Mouse (Mus musculus): Measurements from ENCODE around the gene Lman2. TPM values are rescaled to one million over a fixed set of nuclear protein-coding genes. Genes with fewer than 3 reads are reported as not detected.

The Lman2 gene
- polyA plus RNA-seq, 1 experiment from 2014 or later: 57.1 TPM

DNA sequence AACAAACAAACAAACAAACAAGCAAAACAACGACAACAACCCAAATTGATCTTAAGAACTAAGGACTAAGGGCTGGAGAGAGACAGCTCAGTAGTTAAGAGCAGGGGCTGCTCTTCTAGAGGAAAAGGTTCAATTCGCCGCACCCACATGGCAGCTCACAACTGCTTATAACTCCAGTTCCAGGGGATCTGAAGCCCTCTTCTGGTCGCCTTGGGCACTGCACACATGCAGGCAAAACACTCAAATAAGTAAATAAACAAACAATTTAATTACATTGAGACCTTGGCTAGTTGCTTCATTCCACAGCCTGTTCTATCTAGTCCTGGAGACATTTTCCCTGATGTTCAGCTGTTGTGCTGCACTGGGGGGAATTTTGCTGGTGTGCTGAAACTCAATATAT is 30.4 kb upstream of the Lman2 start:
- ATAC-seq (ENCODE audit: low FRiP score): no peak
- 71% methylated on average over 4 of the region's 4 CpGs for WGBS

GRCm38 (mm10) chr13:55391626-55392029 is 29.0 kb upstream of the Lman2 start:
- no peak overlapping the region for H3K4me2 ChIP-seq
- H3K4me3 ChIP-seq: no peak overlapping the region
- H3K27me3 ChIP-seq: peaks cover 4% of the 10 kb centered on the region
- H3K9ac ChIP-seq: no peak overlapping the region
- ATAC-seq (ENCODE audit: low FRiP score): no peak
- no peaks in the 10 kb centered on the region for H3K9me3 ChIP-seq
- no peaks in the 10 kb centered on the region for H3K4me1 ChIP-seq (replicated peaks)
- H3K36me3 ChIP-seq: no peaks in the 10 kb centered on the region
- H3K27ac ChIP-seq: no peak overlapping the region
- 91% methylated on average over 1 of the region's 1 CpGs for WGBS

More for the DNA sequence above, 30.4 kb upstream of the Lman2 start:
- Histone ChIP-seq H3K9ac (no peak overlapping the region), H3K4me2 (no peak overlapping the region), H3K4me3 (no peak overlapping the region), H3K36me3 (no peaks in the 10 kb centered on the region), H3K9me3 (no peaks in the 10 kb centered on the region), H3K27ac (no peak overlapping the region), H3K27me3 (peaks cover 4% of the 10 kb centered on the region), H3K4me1 (replicated peaks) (no peaks in the 10 kb centered on the region)

DNA sequence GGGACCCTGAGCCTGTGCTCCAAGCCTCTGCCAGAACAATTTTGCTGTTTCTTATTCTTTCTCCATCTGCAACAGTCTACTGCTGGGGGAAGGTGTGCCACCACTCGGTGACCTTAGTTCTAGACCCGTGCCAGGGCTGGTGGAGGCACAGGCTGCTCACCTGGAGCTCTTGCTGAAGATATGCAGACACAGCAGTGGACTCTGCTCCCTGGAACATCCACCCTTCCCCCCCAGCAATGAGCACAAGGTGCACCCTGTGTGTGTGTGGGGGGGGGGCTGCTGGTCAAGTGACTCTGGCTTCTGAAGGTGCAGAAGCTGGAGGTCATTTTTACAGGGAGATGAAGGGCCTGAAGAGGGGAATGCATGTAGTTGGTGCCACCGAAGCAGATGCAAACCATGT is 28.1 kb upstream of the Lman2 start:
- Histone ChIP-seq H3K4me1 (replicated peaks) (no peaks in the 10 kb centered on the region), H3K36me3 (no peaks in the 10 kb centered on the region), H3K4me2 (no peak overlapping the region), H3K4me3 (no peak overlapping the region), H3K27ac (no peak overlapping the region), H3K9ac (no peak overlapping the region), H3K9me3 (no peaks in the 10 kb centered on the region), H3K27me3 (no peaks in the 10 kb centered on the region)
- ATAC-seq (ENCODE audit: low FRiP score): no peak
- 84% methylated on average over 3 of the region's 3 CpGs for WGBS

GRCm38 (mm10) chr13:55381790-55382189 is 19.2 kb upstream of the Lman2 start:
- H3K27ac ChIP-seq: no peak overlapping the region
- H3K4me1 ChIP-seq (replicated peaks): peaks cover 7% of the 10 kb centered on the region; the same call in 1 of the 2 replicates
- no peak for ATAC-seq (ENCODE audit: low FRiP score)
- no peak overlapping the region for H3K4me2 ChIP-seq
- no peak overlapping the region for H3K9ac ChIP-seq
- WGBS: 94% methylated on average over 4 of the region's 4 CpGs
- no peaks in the 10 kb centered on the region for H3K9me3 ChIP-seq
- H3K27me3 ChIP-seq: peaks cover 74% of the 10 kb centered on the region
- H3K36me3 ChIP-seq: no peaks in the 10 kb centered on the region
- no peak overlapping the region for H3K4me3 ChIP-seq

DNA sequence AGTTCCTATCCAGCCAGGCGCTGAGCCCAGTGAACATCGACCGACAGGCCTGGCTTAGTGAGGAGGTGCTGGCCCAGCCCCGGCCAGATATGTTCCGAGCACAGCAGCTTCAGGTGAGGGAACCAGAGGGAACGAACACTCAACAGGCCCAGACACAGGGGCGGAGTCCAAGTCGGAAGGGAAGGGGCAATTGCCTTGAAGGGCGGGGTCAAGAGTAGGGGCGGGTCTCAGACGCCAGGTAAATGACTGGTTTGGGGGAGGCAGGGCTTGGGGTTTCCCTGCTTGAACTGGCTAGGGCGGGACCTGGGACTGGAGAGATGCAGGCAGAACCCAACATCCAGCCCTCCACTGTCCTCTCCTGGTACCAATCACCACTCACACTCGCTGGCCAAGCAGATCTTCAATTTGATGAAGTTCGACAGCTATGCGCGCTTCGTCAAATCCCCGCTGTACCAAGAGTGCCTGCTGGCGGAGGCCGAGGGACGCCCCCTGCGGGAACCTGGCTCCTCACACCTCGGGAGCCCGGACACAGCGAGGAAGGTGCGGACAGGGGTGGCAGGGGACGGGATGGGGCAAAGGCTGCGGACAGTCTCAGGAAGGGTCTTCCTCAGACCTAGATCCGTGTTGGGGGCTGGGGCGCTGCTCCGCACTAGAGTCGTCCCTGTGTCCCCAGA is 16.5 kb upstream of the Lman2 start:
- no peaks in the 10 kb centered on the region for H3K36me3 ChIP-seq
- H3K4me3 ChIP-seq: no peak overlapping the region
- H3K27me3 ChIP-seq: peaks cover 84% of the 10 kb centered on the region

GRCm38 (mm10) chr13:55375877-55376276 is 13.3 kb upstream of the Lman2 start:
- ATAC-seq (ENCODE audit: low FRiP score): no peak
- no peaks in the 10 kb centered on the region for H3K9me3 ChIP-seq
- no peak overlapping the region for H3K4me3 ChIP-seq
- no peak overlapping the region for H3K4me2 ChIP-seq
- H3K36me3 ChIP-seq: no peaks in the 10 kb centered on the region
- H3K4me1 ChIP-seq (replicated peaks): peaks cover 7% of the 10 kb centered on the region; the same call in 1 of the 2 replicates
- 69% methylated on average over 2 of the region's 2 CpGs for WGBS
- no peak overlapping the region for H3K27ac ChIP-seq
- H3K9ac ChIP-seq: no peak overlapping the region
- peaks cover 74% of the 10 kb centered on the region for H3K27me3 ChIP-seq

More for the DNA sequence above, 16.5 kb upstream of the Lman2 start:
- no peak for ATAC-seq (ENCODE audit: low FRiP score)
- Histone ChIP-seq H3K4me1 (replicated peaks) (peaks cover 7% of the 10 kb centered on the region; the same call in 1 of the 2 replicates), H3K9ac (no peak overlapping the region), H3K27ac (no peak overlapping the region), H3K9me3 (no peaks in the 10 kb centered on the region), H3K4me2 (no peak overlapping the region)
- 10% methylated on average over 32 of the region's 32 CpGs for WGBS

GRCm38 (mm10) chr13:55374206-55374924 is 11.8 kb upstream of the Lman2 start:
- Histone ChIP-seq H3K27ac (no peak overlapping the region), H3K9me3 (no peaks in the 10 kb centered on the region), H3K36me3 (no peaks in the 10 kb centered on the region), H3K9ac (no peak overlapping the region), H3K4me2 (no peak overlapping the region), H3K4me1 (replicated peaks) (peaks cover 7% of the 10 kb centered on the region; the same call in 1 of the 2 replicates), H3K4me3 (no peak overlapping the region), H3K27me3 (peaks cover 70% of the 10 kb centered on the region)
- WGBS: 71% methylated on average over 6 of the region's 6 CpGs
- no peak for ATAC-seq (ENCODE audit: low FRiP score)

DNA sequence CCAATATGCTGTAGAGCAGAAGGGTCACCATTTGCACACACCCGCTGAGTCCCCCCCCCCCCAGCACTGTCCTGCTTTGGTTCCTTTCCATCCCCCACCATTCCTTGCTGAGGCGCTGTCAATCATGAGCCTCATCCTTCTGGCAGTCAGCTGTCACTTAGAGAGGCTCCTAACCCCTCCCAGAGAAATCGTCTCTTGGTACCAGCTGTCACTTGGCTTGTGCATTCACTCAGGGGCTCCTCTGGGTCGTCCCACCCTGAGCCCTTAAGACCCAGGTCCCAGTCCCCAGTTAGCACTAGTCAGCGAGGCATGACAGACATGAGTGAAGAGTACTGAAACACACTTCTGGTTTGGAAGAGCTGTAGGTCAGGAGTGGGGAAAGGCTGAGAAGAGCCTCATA is 9.2 kb upstream of the Lman2 start:
- no peak overlapping the region for H3K27ac ChIP-seq
- no peak for ATAC-seq (ENCODE audit: low FRiP score)
- H3K4me3 ChIP-seq: no peak overlapping the region
- H3K27me3 ChIP-seq: peaks cover 55% of the 10 kb centered on the region
- WGBS: 54% methylated on average over 5 of the region's 5 CpGs
- H3K9me3 ChIP-seq: no peaks in the 10 kb centered on the region
- H3K36me3 ChIP-seq: no peaks in the 10 kb centered on the region
- H3K4me2 ChIP-seq: no peak overlapping the region
- no peaks in the 10 kb centered on the region; the same call in 1 of the 2 replicates for H3K4me1 ChIP-seq (replicated peaks)
- H3K9ac ChIP-seq: no peak overlapping the region

DNA sequence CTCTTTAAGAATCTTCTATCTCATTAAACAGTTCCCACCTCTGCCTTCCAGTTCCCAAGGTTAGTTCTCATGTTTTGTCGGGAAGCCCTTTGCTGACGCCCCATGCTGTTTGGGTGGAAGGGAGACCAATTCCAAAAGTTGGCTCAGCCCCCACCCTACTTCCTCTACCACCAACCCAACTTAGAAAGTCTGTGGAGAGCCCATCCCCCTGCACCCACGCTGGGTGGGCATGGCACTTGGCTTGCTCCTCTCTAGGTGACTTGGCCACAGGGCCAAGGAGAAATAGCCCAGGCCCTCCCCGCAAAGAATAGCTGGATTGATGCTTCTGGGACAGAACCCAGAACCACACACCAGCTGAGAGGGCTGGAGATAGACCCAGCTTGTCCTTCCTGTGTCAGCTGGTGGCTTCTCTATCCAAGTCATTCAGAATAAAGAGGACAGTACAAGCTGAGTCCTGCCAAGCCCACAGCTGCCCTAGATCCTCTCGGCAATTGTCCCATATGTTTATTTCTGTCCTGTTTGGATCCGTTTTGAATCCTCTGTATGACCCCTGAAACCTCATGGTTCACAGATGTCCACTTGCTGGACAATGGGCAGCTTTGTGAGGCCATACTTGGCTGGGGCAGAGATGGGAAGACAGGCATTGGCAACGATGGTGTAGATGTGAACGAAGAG is 8.6 kb upstream of the Lman2 start:
- 72% methylated on average over 8 of the region's 8 CpGs for WGBS
- no peak overlapping the region for H3K4me2 ChIP-seq
- no peaks in the 10 kb centered on the region for H3K36me3 ChIP-seq
- peaks cover 55% of the 10 kb centered on the region for H3K27me3 ChIP-seq
- no peak overlapping the region for H3K9ac ChIP-seq
- no peaks in the 10 kb centered on the region for H3K9me3 ChIP-seq
- ATAC-seq (ENCODE audit: low FRiP score): no peak
- no peak overlapping the region for H3K27ac ChIP-seq
- no peaks in the 10 kb centered on the region; the same call in 1 of the 2 replicates for H3K4me1 ChIP-seq (replicated peaks)
- no peak overlapping the region for H3K4me3 ChIP-seq

DNA sequence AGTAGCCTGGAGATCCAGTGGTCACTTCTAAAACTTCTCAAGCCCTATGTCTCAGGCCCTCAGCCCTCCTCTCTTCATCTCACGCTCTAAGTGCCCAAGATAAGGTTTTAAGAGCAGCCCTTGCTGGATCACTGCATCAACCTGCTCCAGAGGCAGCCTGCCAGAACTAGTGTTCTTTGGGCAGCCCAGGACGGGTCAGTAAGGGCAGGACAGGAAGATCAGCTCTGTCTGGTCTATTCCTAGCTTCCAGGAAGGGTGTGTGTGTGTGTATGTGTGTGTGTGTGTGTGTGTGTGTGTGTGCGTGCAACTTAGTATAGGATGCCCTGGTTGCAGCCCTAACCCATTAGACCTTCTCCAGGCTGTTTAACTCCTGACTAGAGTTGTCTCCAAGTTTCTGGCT is 7.7 kb upstream of the Lman2 start:
- Histone ChIP-seq H3K4me2 (no peak overlapping the region), H3K4me3 (no peak overlapping the region), H3K4me1 (replicated peaks) (no peaks in the 10 kb centered on the region; the same call in 1 of the 2 replicates), H3K27me3 (peaks cover 51% of the 10 kb centered on the region), H3K27ac (no peak overlapping the region), H3K9me3 (no peaks in the 10 kb centered on the region), H3K36me3 (no peaks in the 10 kb centered on the region), H3K9ac (no peak overlapping the region)
- 68% methylated on average over 3 of the region's 3 CpGs for WGBS
- ATAC-seq (ENCODE audit: low FRiP score): no peak

DNA sequence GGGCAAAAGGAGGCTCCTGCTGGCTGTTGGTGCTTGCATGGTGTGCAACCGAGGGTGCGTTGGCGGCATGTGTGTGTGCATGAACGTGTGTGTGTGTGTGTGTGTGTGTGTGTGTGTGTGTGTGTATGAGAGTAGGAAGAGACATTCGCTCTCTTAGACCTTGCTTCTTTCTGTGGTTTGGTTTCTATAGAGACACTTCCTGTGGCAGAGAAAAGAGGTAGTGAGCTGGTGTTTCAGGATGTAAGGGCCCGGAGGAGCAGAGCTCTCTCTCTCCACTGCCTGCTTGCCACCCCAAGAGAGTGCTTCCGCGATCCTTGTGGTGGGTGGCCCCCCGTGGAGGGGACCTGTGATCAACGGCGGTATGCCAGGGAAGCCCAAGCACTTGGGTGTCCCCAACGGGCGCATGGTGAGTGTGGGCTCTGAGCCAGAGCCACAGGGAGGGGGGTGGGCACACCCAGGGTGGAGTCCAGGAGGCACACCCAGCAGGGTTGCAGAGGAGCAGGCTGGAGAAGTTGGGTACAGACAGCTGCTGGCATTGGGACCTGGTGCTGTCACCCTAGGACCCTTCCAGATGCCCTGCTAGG is 7.0 kb upstream of the Lman2 start, which contains the start of gene Rgs14:
TSS of gene Rgs14 (plus strand) at position 202 of the 584 bp plus-strand sequence.
- no peak within 1 kb of the TSS for H3K4me3 ChIP-seq
- H3K4me1 ChIP-seq (replicated peaks): no peaks in the 10 kb centered on the region; the same call in 1 of the 2 replicates
- no peak within 1 kb of the TSS for H3K9ac ChIP-seq
- ATAC-seq (ENCODE audit: low FRiP score): no peak
- WGBS: 69% methylated on average over 13 of the region's 13 CpGs
- H3K27me3 ChIP-seq: peaks cover 51% of the 10 kb centered on the region
- H3K36me3 ChIP-seq: no peaks in the 10 kb centered on the region
- H3K4me2 ChIP-seq: no peak within 1 kb of the TSS
- H3K9me3 ChIP-seq: no peaks in the 10 kb centered on the region
- no peak within 1 kb of the TSS for H3K27ac ChIP-seq

GRCm38 (mm10) chr13:55368401-55368800 is 5.8 kb upstream of the Lman2 start:
- no peak for ATAC-seq (ENCODE audit: low FRiP score)
- WGBS: 77% methylated on average over 7 of the region's 7 CpGs
- Histone ChIP-seq H3K9ac (no peak overlapping the region), H3K36me3 (no peaks in the 10 kb centered on the region), H3K4me1 (replicated peaks) (no peaks in the 10 kb centered on the region; the same call in 1 of the 2 replicates), H3K4me2 (no peak overlapping the region), H3K9me3 (no peaks in the 10 kb centered on the region), H3K4me3 (no peak overlapping the region), H3K27me3 (peaks cover 39% of the 10 kb centered on the region), H3K27ac (no peak overlapping the region)
